Mouse (Mus musculus): ENCODE data around the gene Slc35d2. TPM values are rescaled to one million over a fixed set of nuclear protein-coding genes. Genes with fewer than 3 reads are reported as not detected.

Gene Slc35d2
- total and polyA plus RNA-seq, 3 experiments = 1.3 to 3.1 (median 1.6) TPM

DNA sequence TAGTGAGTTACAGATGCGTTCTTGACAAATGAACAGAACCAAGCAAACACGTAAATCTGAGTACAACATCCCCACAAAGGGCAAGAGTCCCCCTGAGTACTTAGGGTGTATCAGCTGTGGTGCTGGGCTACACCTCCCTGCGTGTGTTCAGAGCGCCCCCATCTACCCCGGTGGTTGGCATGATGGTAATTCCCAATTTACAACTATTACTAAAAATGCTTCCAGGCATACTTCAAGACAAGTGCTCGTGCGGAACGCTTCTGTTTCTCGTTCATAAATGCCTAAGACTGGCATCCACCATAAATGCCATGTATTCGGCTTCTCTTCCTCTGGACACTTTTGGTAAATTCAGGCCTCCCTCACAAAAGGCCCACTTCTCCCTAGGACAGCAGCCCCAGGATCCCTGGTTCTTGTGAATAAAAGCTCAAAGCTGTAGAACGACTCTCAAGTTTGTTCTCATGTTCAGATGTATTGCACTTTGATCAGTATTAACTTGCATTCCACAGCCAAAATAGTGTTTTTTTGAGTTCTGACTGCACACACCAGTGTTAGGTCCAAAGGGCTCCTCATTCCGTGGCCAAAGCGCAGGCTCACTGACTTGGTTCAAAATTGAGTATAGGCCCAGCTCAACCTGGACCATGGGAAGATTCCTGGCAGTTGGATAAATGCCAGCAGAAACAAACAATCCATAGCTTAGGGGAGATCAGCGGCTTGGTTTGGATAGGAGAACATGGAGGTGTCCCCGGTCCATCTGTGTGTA is 628 bp upstream of the Slc35d2 start:
- WGBS = 33% methylated on average over 15 of the region's 15 CpGs

DNA sequence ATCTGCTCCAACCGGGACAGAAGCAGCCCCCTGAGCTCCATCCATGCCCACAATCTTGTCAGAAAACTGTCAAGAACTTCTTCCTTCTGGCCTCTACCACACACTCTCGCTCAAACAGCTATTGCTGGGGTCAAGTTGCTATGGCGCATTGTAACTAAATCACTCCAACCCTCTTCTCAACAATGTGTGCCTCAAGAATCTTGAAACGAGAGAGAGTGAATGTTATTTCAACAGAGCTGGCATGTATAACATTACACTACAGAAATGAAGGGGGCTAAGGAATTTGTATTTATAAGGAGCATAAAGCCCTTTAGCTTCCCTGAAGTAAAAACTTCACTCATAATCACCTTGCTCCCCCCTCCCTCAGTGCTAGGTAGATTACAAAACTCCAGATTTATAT is 2.9 kb downstream of the Slc35d2 start:
- TF ChIP-seq CTCF (IDR thresholded peaks at IDR 0.05) = no peak
- TF ChIP-seq EP300 (IDR thresholded peaks at IDR 0.05; ENCODE audit: insufficient read depth, low read depth, low read length) = no peak
- TF ChIP-seq POLR2A (IDR thresholded peaks at IDR 0.05; ENCODE audit: insufficient read depth, low read depth, low read length) = no peak
- intact Hi-C loops (cut with DNase I) = no loop called here
- H3K4me3 ChIP-seq = no peak overlapping the region

More for the DNA sequence above, 628 bp upstream of the Slc35d2 start:
- Histone ChIP-seq H3K36me3 (ENCODE audit: control insufficient read depth, insufficient read depth, low read length) (no peaks in the 10 kb centered on the region; the same call in 1 of the 2 replicates), H3K27ac (peak overlapping the region; percentile 89), H3K27me3 (ENCODE audit: control insufficient read depth, insufficient read depth, low read length) (no peaks in the 10 kb centered on the region), H3K79me2 (replicated peaks; ENCODE audit: control insufficient read depth, insufficient read depth, low read length) (no peaks in the 10 kb centered on the region), H3K4me1 (ENCODE audit: control insufficient read depth, insufficient read depth, low read length) (peaks cover 2% of the 10 kb centered on the region; the same call in 1 of the 2 replicates), H3K4me3 (peak overlapping the region; percentile 72), H3K9ac (ENCODE audit: low read depth, low read length) (peak overlapping the region; percentile 86)
- peak; percentile 52 for TF ChIP-seq CTCF (IDR thresholded peaks at IDR 0.05)
- TF ChIP-seq EP300 (IDR thresholded peaks at IDR 0.05; ENCODE audit: insufficient read depth, low read depth, low read length) = no peak
- no peak for TF ChIP-seq POLR2A (IDR thresholded peaks at IDR 0.05; ENCODE audit: insufficient read depth, low read depth, low read length)
- intact Hi-C loops (cut with DNase I) = loop anchor here (1.0 to 2.0 kb wide), 2 partner anchors 21 to 29 kb away; no protein-coding TSS in a partner anchor
- peak; percentile 60 to 66 for DNase-seq

DNA sequence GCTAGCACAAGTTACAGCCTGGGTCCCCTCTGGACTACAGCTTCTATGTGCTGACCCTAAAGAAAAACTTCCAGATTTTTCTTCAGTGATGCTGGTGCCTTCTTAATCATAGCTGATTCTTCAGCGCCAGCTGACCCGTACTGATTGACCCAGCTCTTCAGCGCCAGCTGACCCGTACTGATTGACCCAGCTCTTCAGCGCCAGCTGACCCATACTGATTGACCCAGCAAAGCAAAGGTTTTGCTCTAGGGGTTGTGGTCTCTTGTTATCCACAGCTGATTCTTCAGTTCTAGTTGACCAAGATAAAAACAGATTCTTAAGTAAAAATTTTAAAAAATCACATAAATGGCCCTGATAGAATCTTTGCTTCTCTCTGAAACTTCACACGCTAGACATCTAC is 4.3 kb downstream of the Slc35d2 start:
- TF ChIP-seq POLR2A (IDR thresholded peaks at IDR 0.05; ENCODE audit: insufficient read depth, low read depth, low read length) (no peak), EP300 (IDR thresholded peaks at IDR 0.05; ENCODE audit: insufficient read depth, low read depth, low read length) (no peak), CTCF (IDR thresholded peaks at IDR 0.05) (no peak)
- H3K4me1 ChIP-seq (ENCODE audit: control insufficient read depth, insufficient read depth, low read length) = peaks cover 1% of the 10 kb centered on the region; the same call in 1 of the 2 replicates
- no peak overlapping the region for H3K4me3 ChIP-seq
- H3K27me3 ChIP-seq (ENCODE audit: control insufficient read depth, insufficient read depth, low read length) = no peaks in the 10 kb centered on the region
- H3K9ac ChIP-seq (ENCODE audit: low read depth, low read length) = no peak overlapping the region
- H3K79me2 ChIP-seq (replicated peaks; ENCODE audit: control insufficient read depth, insufficient read depth, low read length) = no peaks in the 10 kb centered on the region
- 97% methylated on average over 6 of the region's 6 CpGs for WGBS
- DNase-seq = no peak
- no peak overlapping the region for H3K27ac ChIP-seq
- intact Hi-C loops (cut with DNase I) = no loop called here
- no peaks in the 10 kb centered on the region for H3K36me3 ChIP-seq (ENCODE audit: control insufficient read depth, insufficient read depth, low read length)

More for the DNA sequence above, 2.9 kb downstream of the Slc35d2 start:
- H3K27me3 ChIP-seq (ENCODE audit: control insufficient read depth, insufficient read depth, low read length) = no peaks in the 10 kb centered on the region
- peaks cover 2% of the 10 kb centered on the region; the same call in 1 of the 2 replicates for H3K4me1 ChIP-seq (ENCODE audit: control insufficient read depth, insufficient read depth, low read length)
- no peaks in the 10 kb centered on the region for H3K79me2 ChIP-seq (replicated peaks; ENCODE audit: control insufficient read depth, insufficient read depth, low read length)
- H3K9ac ChIP-seq (ENCODE audit: low read depth, low read length) = no peak overlapping the region
- H3K36me3 ChIP-seq (ENCODE audit: control insufficient read depth, insufficient read depth, low read length) = no peaks in the 10 kb centered on the region
- no peak overlapping the region for H3K27ac ChIP-seq
- WGBS = 91% methylated on average over 4 of the region's 4 CpGs
- no peak for DNase-seq

DNA sequence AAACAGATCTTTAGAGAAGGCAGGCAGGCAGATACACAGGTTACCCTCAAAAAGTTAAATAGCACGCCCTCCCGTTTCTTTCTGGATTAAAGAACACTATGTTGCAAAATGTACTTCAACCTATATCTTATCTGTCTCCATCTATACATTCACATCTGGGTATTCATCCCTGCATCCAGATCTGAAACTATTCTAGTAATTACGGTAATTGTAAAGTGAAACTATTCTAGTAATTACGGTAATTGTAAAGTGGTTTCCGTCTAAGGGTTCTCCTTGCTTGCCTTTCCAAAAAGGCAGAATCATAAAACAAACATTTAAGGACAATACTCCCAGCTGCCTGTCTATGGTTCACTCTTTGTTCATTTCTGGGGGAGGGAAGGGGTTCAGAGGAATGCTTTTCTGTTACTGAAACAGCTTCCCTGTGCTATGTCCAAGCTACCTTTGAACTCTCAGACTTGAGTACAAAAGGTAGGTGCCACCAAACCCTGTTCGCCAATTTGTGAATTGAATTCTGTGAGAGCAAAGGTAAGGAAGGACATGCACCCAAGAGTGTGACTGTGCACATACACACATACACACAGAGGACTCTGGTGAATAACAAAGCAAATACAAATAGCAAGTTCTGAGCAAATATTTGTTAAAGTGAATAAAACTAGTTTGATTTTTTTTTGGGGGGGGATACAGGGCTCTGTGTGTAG is 5.5 kb downstream of the Slc35d2 start:
- WGBS = 51% methylated on average over 6 of the region's 6 CpGs
- intact Hi-C loops (cut with DNase I) = no loop called here
- Histone ChIP-seq H3K27ac (no peak overlapping the region), H3K36me3 (ENCODE audit: control insufficient read depth, insufficient read depth, low read length) (no peaks in the 10 kb centered on the region), H3K4me1 (ENCODE audit: control insufficient read depth, insufficient read depth, low read length) (no peaks in the 10 kb centered on the region), H3K79me2 (replicated peaks; ENCODE audit: control insufficient read depth, insufficient read depth, low read length) (no peaks in the 10 kb centered on the region), H3K4me3 (no peak overlapping the region), H3K9ac (ENCODE audit: low read depth, low read length) (no peak overlapping the region), H3K27me3 (ENCODE audit: control insufficient read depth, insufficient read depth, low read length) (no peaks in the 10 kb centered on the region)
- no peak for DNase-seq
- TF ChIP-seq EP300 (IDR thresholded peaks at IDR 0.05; ENCODE audit: insufficient read depth, low read depth, low read length) (no peak), CTCF (IDR thresholded peaks at IDR 0.05) (no peak), POLR2A (IDR thresholded peaks at IDR 0.05; ENCODE audit: insufficient read depth, low read depth, low read length) (no peak)

DNA sequence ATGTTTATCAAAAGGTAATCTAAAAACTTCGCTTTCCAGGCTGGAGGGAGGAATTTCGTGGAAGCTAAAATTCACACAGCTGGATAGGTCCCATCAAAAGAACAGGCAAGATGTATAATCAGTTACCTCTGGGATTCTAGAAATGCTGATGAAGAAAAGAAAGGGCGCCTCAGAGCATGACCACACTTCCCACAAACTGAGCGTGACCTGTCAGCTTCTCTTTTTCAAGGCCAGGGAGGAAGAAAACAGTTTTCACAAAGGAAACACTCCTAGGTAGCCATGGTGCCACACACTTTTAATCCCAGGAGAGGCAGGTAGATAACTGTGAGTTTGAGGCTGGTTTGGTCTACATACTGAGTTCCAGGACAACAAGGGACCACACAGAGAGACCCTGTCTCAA is 8.4 kb downstream of the Slc35d2 start:
- TF ChIP-seq POLR2A (IDR thresholded peaks at IDR 0.05; ENCODE audit: insufficient read depth, low read depth, low read length) (no peak), CTCF (IDR thresholded peaks at IDR 0.05) (no peak), EP300 (IDR thresholded peaks at IDR 0.05; ENCODE audit: insufficient read depth, low read depth, low read length) (no peak)
- H3K79me2 ChIP-seq (replicated peaks; ENCODE audit: control insufficient read depth, insufficient read depth, low read length) = no peaks in the 10 kb centered on the region
- H3K27ac ChIP-seq = no peak overlapping the region
- WGBS = 83% methylated on average over 4 of the region's 4 CpGs
- H3K36me3 ChIP-seq (ENCODE audit: control insufficient read depth, insufficient read depth, low read length) = no peaks in the 10 kb centered on the region
- H3K4me1 ChIP-seq (ENCODE audit: control insufficient read depth, insufficient read depth, low read length) = no peaks in the 10 kb centered on the region
- no peak overlapping the region for H3K4me3 ChIP-seq
- no peaks in the 10 kb centered on the region for H3K27me3 ChIP-seq (ENCODE audit: control insufficient read depth, insufficient read depth, low read length)
- DNase-seq = no peak
- intact Hi-C loops (cut with DNase I) = no loop called here
- no peak overlapping the region for H3K9ac ChIP-seq (ENCODE audit: low read depth, low read length)

DNA sequence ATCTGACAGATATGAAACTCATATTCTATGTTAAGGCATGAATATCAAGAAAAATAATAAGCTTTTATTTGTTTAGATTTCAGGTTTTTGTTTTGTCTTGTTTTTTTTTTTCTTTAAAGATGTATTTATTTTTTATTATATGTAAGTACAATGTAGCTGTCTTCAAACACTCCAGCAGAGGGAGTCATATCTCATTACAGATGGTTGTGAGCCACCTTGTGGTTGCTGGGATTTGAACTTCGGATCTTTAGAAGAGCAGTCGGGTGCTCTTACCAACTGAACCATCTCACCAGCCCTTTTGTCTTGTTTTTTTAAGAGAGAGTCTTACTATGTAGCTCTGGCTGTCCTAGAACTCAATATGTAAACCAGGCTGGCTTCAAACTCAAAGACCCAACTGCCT is 11.7 kb downstream of the Slc35d2 start:
- Histone ChIP-seq H3K79me2 (replicated peaks; ENCODE audit: control insufficient read depth, insufficient read depth, low read length) (no peaks in the 10 kb centered on the region), H3K36me3 (ENCODE audit: control insufficient read depth, insufficient read depth, low read length) (no peaks in the 10 kb centered on the region), H3K4me3 (no peak overlapping the region), H3K9ac (ENCODE audit: low read depth, low read length) (no peak overlapping the region), H3K4me1 (ENCODE audit: control insufficient read depth, insufficient read depth, low read length) (no peaks in the 10 kb centered on the region), H3K27ac (no peak overlapping the region), H3K27me3 (ENCODE audit: control insufficient read depth, insufficient read depth, low read length) (no peaks in the 10 kb centered on the region)
- intact Hi-C loops (cut with DNase I) = no loop called here
- TF ChIP-seq CTCF (IDR thresholded peaks at IDR 0.05) = peak; percentile 53
- no peak for TF ChIP-seq POLR2A (IDR thresholded peaks at IDR 0.05; ENCODE audit: insufficient read depth, low read depth, low read length)
- TF ChIP-seq EP300 (IDR thresholded peaks at IDR 0.05; ENCODE audit: insufficient read depth, low read depth, low read length) = no peak
- 65% methylated on average over 2 of the region's 2 CpGs for WGBS
- no peak for DNase-seq

Data from heart, adult 2 months (tissue).